Mouse (Mus musculus): ENCODE results near the gene Trim45.

GRCm38 (mm10) chr3:100940496-100941037 lies 18.6 kb downstream of the Trim45 start:
- no peak for TF ChIP-seq CTCF (IDR thresholded peaks at IDR 0.05; ENCODE audit: extremely low read depth, insufficient read depth, low read length)
- no peak for TF ChIP-seq POLR2A (IDR thresholded peaks at IDR 0.05; ENCODE audit: extremely low read depth, insufficient read depth, low read length)

All from cortical plate, adult 2 months (tissue).